Comparison of ENCODE assay signal across 11 mouse cellular contexts in genomic region chr2:62573099-62573752, GRCm38 (mm10). TPM values are rescaled to one million over a fixed set of nuclear protein-coding genes. Genes with fewer than 3 reads are reported as not detected.
DNase-seq lines count a peak whose midpoint lies in the region; ATAC-seq and TF ChIP-seq lines count a peak whose summit lies in the region.
"Had no signal": no experiment of that assay in that cellular context is flagged by ENCODE, and none has a peak within 500 bp of the region (broad histone marks: within the 10 kb centered on the region; RNA-seq: fewer than 3 reads in every experiment).

No protein-coding gene starts in this region.

- DNase-seq in hindbrain, postnatal 0 days (ENCODE audit: low spot score) = no peak
- DNase-seq in hindbrain, embryonic 10.5 days (ENCODE audit: low spot score) = no peak
- DNase-seq in brain, adult 2 months (ENCODE audit: low read depth, low spot score) = peak; percentile 66
- DNase-seq in limb, embryonic 11.5 days (ENCODE audit: low spot score) = peak; percentile 22
- DNase-seq in c-Kit-positive CD71-positive TER-119-positive erythroid progenitor cells, embryonic 14.5 days (ENCODE audit: low spot score) = no peak
- DNase-seq in retina, embryonic 14.5 days (ENCODE audit: low spot score) = no peak
- DNase-seq: cerebellum, adult 11 months; thymus, adult 2 months had no signal

- no peaks in the 10 kb centered on the region for H3K36me3 ChIP-seq in hindbrain, postnatal 0 days (ENCODE audit: insufficient read depth, low read length)
- no peaks in the 10 kb centered on the region for H3K36me3 ChIP-seq in hindbrain, embryonic 10.5 days
- no peaks in the 10 kb centered on the region for H3K36me3 ChIP-seq in limb, embryonic 11.5 days (ENCODE audit: control insufficient read depth, insufficient read depth, low read length)

- no peak overlapping the region for H3K27ac ChIP-seq in hindbrain, postnatal 0 days
- H3K27ac ChIP-seq in hindbrain, embryonic 10.5 days = no peak overlapping the region
- no peak overlapping the region; the same call in 1 of the 2 replicates for H3K27ac ChIP-seq in limb, embryonic 11.5 days (replicated peaks; ENCODE audit: low read depth, low read length)
- H3K27ac ChIP-seq: macrophage had no signal

- WGBS in hindbrain, postnatal 0 days = 74% methylated on average over 10 of the region's 10 CpGs
- 86% methylated on average over 10 of the region's 10 CpGs for WGBS in hindbrain, embryonic 10.5 days
- WGBS in limb, embryonic 11.5 days = 78% methylated on average over 10 of the region's 10 CpGs

- no peaks in the 10 kb centered on the region for H3K9me3 ChIP-seq in hindbrain, postnatal 0 days (ENCODE audit: low read length)
- no peaks in the 10 kb centered on the region for H3K9me3 ChIP-seq in hindbrain, embryonic 10.5 days
- no peaks in the 10 kb centered on the region for H3K9me3 ChIP-seq in limb, embryonic 11.5 days (ENCODE audit: control insufficient read depth, low read length)

- no peak overlapping the region for H3K4me3 ChIP-seq in hindbrain, postnatal 0 days (ENCODE audit: low read length)
- no peak overlapping the region for H3K4me3 ChIP-seq in hindbrain, embryonic 10.5 days
- H3K4me3 ChIP-seq in limb, embryonic 11.5 days (ENCODE audit: low read depth, low read length) = no peak overlapping the region; the same call in 1 of the 2 replicates

- peak overlapping the region; percentile 14; the same call in 1 of the 2 replicates for H3K4me2 ChIP-seq in hindbrain, postnatal 0 days (ENCODE audit: low read depth, low read length)
- no peak overlapping the region; the same call in 1 of the 2 replicates for H3K4me2 ChIP-seq in limb, embryonic 11.5 days (ENCODE audit: low read depth, severe bottlenecking)

- no peak for TF ChIP-seq CTCF in hindbrain, postnatal 0 days (IDR thresholded peaks at IDR 0.05; ENCODE audit: low read depth)

- ATAC-seq in hindbrain, postnatal 0 days = no peak
- ATAC-seq in common myeloid progenitor, adult 5-6 weeks (replicated peaks; ENCODE audit: low read depth, poor library complexity, severe bottlenecking) = peak; percentile 49
- no peak for ATAC-seq in limb, embryonic 11.5 days (ENCODE audit: insufficient number of reproducible peaks, low FRiP score, low TSS enrichment, low read depth)
- ATAC-seq: Patski had no signal

- no peaks in the 10 kb centered on the region for H3K27me3 ChIP-seq in hindbrain, postnatal 0 days (ENCODE audit: insufficient read depth, low read length)
- no peaks in the 10 kb centered on the region for H3K27me3 ChIP-seq in hindbrain, embryonic 10.5 days (ENCODE audit: insufficient read depth, poor library complexity, severe bottlenecking)
- no peaks in the 10 kb centered on the region for H3K27me3 ChIP-seq in limb, embryonic 11.5 days (ENCODE audit: control insufficient read depth, insufficient read depth, low read length)
- H3K27me3 ChIP-seq: Patski had no signal

- no peaks in the 10 kb centered on the region for H3K4me1 ChIP-seq in hindbrain, postnatal 0 days (ENCODE audit: insufficient read depth, low read length)
- no peaks in the 10 kb centered on the region for H3K4me1 ChIP-seq in hindbrain, embryonic 10.5 days (replicated peaks)
- H3K4me1 ChIP-seq in limb, embryonic 11.5 days (ENCODE audit: control insufficient read depth, insufficient read depth, low read length) = no peaks in the 10 kb centered on the region; the same call in 1 of the 2 replicates

- H3K9ac ChIP-seq in hindbrain, postnatal 0 days (replicated peaks; ENCODE audit: low read length) = no peak overlapping the region
- H3K9ac ChIP-seq in limb, embryonic 11.5 days (ENCODE audit: low read length) = no peak overlapping the region

RNA-seq across cellular contexts. Expression of gene Fap, which starts 0.6 kb away (rescaled TPM):
- total RNA-seq in hindbrain, postnatal 0 days (2014; rRNA removed) = 0.31 and 2.1 TPM in 2 replicates
- polyA plus RNA-seq in hindbrain, postnatal 0 days (2015; fragmentation: Nextera tagmentation; extraction: Ambion mirVana) = 0.82 and 0.99 TPM in 2 replicates
- 3.0 and 3.1 TPM in 2 replicates for polyA plus RNA-seq in hindbrain, embryonic 10.5 days (2016; fragmentation: Nextera tagmentation; extraction: Ambion mirVana)
- total RNA-seq in common myeloid progenitor, adult 5-6 weeks (2017) = 0.32 TPM in 1 of 2 replicates, not detected in the other
- 5.8 and 6.3 TPM in 2 replicates for polyA plus RNA-seq in limb, embryonic 11.5 days (2014; fragmentation: Nextera tagmentation; extraction: Ambion mirVana)
- polyA plus RNA-seq: Patski had no signal

Comparison
In these comparisons a context has a peak if more than half of its experiments do, and no peak if none do; other contexts are left out.
1. DNase-seq: peak in brain, adult 2 months (single experiment) and limb, embryonic 11.5 days (single experiment); none in hindbrain, postnatal 0 days (single experiment), hindbrain, embryonic 10.5 days (single experiment), c-Kit-positive CD71-positive TER-119-positive erythroid progenitor cells, embryonic 14.5 days (single experiment) and retina, embryonic 14.5 days (single experiment).